Mouse (Mus musculus): Measurements from ENCODE around the gene Runx1.

- TF ChIP-seq FLI1 (IDR thresholded peaks at IDR 0.05; ENCODE audit: low read length) (no peak), GATA1 (IDR thresholded peaks at IDR 0.05; ENCODE audit: borderline replicate concordance, low read length) (no peak)
Observed at GRCm38 (mm10) chr16:92864191-92864590, 38.2 kb upstream of the Runx1 start.

All from megakaryocyte, embryonic 14.5 days (primary cell).